Mouse (Mus musculus) liver (tissue): ENCODE data around the gene Parp12.

ENCODE experiments used
- DNase-seq: peaks from one replicate; pipeline ENCODE4 v3.0.0-alpha.2; 2020; ENCODE audit warnings: mixed read lengths

Parp12 gene

DNA sequence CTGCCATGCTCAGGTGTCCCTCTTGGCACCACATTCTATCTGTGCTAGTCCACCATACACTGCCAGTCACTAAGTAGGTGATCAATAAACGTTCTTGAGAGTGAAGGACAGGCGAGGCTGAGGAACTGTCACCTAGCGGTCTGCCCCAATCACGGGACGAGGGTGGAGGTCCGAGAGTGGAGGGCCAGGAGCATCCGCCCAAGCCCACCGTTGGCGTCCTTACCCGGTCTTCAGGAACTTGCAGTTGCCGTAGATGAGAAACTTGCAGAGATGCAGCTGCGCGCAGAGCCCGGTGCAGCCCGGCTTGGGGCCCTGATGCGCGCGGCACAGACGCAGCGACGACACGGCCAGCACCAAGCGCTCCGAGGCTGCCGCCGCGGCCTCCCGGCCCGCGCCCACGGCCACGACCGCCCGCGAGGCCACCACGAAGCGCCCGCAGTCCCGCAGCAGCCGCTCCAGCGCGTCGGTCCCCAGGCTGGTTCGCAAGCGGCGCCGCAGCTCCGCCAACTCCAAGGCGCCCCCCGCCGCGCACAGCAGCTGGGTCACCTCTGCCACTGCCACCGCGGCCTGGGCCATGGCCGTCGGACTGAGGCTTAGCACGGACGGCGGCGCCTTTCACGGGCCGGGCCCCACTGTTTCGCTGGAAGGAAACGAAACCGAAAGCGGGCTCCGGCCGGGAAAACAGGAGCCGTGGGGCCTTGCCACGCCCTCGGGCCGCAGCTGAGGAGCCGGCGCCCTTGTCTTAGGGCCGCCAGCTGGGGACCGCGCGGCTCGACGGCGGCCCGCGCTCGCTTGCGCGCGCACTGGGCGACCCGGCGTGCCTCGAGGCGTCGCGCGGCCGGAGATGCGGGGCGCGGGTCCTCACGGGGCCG, at the start of gene Parp12:
TSS of gene Parp12 (minus strand) at position 766 of the 872 bp plus-strand sequence.
- DNase-seq, result peak; percentile 77

DNA sequence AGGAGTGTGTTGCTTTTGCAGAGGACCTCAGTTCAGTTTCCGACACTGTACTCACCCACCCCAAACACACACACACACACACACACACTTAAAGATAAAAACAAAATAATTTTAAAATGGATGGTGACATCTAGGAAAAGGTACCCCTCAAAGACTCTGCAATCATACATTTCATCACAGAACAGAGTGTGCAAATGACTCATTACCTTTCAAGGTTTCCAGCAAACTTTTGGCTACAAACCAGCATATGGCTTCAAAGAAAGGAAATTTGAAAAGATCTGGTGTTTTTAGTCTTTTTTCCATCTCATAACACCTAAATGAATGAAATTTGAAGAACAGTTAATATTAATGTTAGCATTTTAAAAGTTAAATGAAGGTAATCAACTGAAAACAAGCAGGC, 46.7 kb upstream of the Parp12 start:
- DNase-seq, result no peak

DNA sequence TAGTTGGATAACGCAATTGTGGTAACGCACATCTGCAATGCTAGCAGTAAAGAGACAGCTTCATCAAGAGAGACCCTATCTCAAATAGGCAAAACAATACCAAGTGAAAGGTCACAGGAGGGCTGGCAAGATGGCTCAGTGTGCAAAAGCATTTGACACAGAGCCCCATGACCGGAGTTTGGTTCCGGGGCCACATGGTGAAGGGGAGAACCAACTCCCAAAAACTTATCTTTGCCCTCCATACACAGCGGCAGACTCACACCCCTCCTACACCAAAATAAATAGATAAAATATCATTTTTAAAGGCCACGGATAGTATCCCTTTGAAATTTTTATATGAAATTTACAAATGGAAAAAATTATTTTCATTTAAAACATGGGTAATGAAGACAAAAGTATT, 43.8 kb upstream of the Parp12 start:
- DNase-seq, result peak; percentile 66

DNA sequence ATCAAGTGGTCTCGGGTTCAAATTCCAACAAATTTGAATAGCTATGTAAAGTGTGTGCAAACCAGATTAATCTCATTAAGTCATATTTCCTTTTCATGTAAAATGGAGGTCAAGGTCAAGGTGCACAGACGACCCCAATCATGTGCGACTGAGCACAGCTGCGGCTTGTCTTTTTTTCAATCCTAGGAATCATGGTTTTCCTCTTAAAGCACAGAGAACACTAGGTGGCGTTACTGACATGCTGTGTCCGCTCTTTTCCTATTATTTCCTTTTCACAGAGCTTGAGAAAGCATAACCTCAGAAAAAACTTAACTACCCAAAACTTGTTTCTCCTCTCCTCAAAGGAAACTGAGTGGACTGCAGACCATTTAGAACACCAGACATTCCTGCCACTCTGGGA, 27.9 kb upstream of the Parp12 start:
- DNase-seq, result no peak

DNA sequence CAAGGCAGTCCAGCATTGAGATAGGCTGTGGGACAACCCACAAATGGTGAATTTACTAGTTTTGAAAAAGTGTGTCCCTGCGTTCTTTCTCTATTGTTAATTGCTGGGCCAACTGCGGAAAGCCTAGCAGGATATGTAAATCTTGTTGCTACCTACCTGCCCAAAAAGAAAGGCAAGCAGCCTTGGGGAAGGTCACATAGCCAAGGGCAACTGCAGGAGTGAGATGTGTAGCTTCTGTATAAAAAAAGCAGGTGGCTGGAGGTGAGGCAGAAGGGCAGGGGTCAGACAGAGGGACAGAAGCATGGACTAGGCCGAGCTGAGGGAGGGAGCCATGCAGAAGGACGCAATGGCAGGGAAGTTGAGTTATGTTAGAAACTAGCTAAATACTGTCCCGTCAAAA, 14.4 kb upstream of the Parp12 start:
- no peak for DNase-seq

DNA sequence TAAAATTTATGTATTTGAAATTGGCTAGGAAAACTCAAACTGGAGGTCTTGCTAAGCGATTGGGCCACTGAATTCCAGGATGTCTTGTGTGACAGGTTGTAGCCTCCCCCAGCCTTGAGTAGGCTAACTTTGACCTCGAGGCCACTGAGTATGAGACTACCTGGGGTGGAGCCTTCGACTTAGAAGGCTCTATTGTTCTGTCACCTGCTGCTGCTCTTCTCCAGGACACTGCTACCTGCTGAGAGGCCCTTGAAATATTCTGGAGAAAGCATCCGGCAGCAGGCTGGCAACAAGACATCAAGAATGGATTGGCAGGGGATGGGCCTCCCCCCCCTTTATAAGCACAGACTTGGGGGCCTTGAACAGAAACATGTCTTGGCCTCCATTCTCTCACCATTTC, 13.3 kb upstream of the Parp12 start:
- no peak for DNase-seq

- DNase-seq, result no peak
Measured at GRCm38 (mm10) chr6:39124719-39125118, 6.6 kb upstream of the Parp12 start.

- DNase-seq, result no peak
Measured at GRCm38 (mm10) chr6:39120685-39121084, 2.5 kb upstream of the Parp12 start.

- no peak for DNase-seq
Measured at GRCm38 (mm10) chr6:39118456-39118881, 320 bp upstream of the Parp12 start.

- no peak for DNase-seq
Measured at GRCm38 (mm10) chr6:39115438-39115837, 2.7 kb downstream of the Parp12 start.

DNA sequence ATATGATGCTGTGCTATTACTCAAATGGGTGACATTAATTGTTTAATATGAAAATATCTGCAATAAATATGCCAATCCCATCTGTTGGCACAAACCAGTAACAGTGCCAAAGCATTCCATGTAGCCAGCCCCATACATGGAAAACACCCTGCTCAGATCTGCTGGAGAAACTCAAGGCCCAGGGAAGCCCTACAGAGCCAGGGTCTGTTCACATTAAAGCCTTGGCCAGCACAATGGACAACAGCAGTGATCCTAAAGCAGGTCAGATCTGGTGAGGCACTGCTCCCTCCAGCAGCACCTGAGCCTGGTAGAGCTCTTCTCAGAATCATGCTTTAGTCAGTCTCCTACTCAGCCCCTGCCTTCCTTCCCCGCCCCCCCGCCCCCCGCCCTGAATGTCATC, 5.0 kb downstream of the Parp12 start:
- no peak for DNase-seq

GRCm38 (mm10) chr6:39112701-39113100, 5.4 kb downstream of the Parp12 start:
- no peak for DNase-seq

DNA sequence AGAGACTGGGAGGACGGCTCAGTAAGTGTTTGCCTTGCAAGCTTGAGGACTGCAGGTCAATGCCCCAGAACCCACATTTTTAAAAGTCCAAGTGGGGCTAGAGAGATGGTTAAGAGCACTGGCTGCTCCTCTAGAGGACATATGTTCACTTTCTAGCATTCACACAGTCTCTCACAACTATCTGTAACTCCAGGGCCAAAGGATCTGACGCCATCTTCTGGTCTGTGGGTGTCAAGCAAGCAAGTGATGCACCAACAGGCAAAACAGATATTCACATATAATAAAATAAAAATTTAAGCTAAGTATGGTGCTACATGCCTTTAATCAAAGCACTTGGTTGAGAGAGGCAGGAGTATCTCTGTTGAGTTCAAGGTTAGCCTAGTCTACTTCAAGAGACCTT, 11.3 kb downstream of the Parp12 start:
- DNase-seq, result no peak

GRCm38 (mm10) chr6:39104631-39105030, 13.5 kb downstream of the Parp12 start:
- no peak for DNase-seq

DNA sequence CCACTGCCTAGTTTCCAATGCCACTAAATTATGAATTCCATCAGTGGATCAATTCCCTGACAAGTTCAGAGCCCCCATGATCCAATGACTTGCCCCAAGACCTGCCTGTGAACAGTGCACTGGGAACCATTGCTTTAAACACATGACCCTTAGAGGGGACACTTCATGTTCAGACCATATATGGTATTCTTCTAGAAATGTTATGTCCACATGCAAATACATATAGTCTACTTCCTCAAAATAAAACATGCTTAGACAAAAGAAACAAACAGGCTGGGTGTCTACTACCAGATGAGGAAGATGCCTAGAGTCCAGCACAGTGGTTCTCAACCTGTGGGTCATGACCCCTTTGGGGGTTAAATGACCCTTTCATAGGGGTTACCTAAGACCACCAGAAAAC, 41.7 kb downstream of the Parp12 start:
- no peak for DNase-seq

GRCm38 (mm10) chr6:39074186-39074585, 44.0 kb downstream of the Parp12 start:
- DNase-seq, result no peak

DNA sequence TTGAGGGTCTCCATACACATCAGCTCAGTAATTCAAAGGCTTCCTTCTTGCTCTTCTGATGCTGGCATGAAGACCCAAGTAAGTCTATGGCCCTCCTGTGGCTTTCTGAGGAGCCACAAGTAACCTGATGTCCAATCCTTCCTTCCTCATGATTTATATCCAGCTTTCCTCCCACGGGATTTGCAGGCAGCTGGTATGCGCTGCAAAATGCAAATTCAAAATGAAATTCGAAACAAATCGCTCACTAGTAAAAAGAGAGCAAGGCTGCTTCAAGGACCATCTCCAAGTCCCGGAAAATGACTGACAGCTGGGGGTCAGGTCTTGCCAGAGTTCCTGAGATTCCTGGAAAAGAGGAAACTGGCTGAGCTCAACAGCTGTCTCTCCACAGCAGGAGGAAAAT, 45.5 kb downstream of the Parp12 start:
- no peak for DNase-seq

- peak; percentile 82 for DNase-seq
Measured at GRCm38 (mm10) chr6:39066935-39067578, 51.1 kb downstream of the Parp12 start.

GRCm38 (mm10) chr6:39063541-39063940, 54.6 kb downstream of the Parp12 start:
- DNase-seq, result no peak

- DNase-seq, result no peak
Measured at GRCm38 (mm10) chr6:39061180-39061579, 57.0 kb downstream of the Parp12 start.

- DNase-seq, result peak; percentile 57
Measured at GRCm38 (mm10) chr6:39059547-39060497, 58.3 kb downstream of the Parp12 start.

DNA sequence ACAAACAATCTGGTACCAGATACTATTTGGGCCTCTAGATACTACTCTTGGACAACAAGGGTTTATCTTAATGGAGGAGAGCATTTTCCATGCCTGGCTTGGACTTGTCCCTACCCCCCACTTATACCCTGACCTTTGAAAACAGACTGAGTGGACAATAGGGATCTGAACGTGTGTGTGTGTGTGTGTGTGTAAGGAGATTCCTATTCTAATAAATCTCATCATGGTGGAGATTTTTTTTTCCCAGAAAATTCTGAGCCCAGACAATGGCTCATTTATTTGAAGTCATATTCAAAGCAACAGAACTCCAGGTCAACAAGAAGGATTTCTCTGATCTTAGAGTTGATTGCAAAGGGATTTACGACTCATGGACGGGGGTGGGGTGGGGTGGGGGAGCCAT, 59.2 kb downstream of the Parp12 start:
- DNase-seq, result no peak

DNA sequence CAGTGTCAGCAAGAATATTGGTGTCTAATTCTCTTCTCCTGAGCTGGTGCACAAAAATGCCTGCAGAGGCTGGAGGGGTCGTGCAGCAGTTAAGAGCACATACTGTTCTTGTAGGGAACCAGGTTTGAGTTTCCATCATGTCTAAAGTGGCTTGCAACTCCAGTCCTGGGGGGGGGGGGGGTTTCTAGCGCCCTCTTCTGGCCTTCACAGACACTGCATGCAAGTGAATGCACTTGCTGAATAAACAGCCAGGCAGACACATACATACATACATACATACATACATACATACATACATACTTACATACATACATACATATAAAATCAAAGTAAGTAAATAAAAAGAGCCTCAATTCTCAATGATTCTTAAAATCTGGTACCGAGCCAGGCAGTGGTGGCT, 59.8 kb downstream of the Parp12 start:
- peak; percentile 42 for DNase-seq
